Mouse (Mus musculus) kidney, embryonic 14.5 days (tissue): Measurements from ENCODE around the gene Mthfsl. TPM values are rescaled to one million over a fixed set of nuclear protein-coding genes. Genes with fewer than 3 reads are reported as not detected.
A peak's percentile ranks its signal among the peaks of the same experiment; 100 is the strongest.
"Not testable (repeated sequence)": the region's sequence is repeated elsewhere in the genome, so short reads cannot be mapped to it uniquely, and the experiment has no call there.

Source experiments
- ATAC-seq: fragments of 200-750 bp; cut with Nextera tagmentation; 2 replicates; pipeline ENCODE4 v1.8.0; 2017; ENCODE audit warnings: moderate number of reproducible peaks, mild to moderate bottlenecking, moderate TSS enrichment, moderate library complexity; ENCODE audit not compliant: low FRiP score, low TSS enrichment
- H3K27ac ChIP-seq: fragments of 300-500 bp; sonication (generic); 2 replicates; pipeline ENCODE4 v1.5.1; 2014; ENCODE audit warnings: low read depth, mild to moderate bottlenecking, low read length, moderate library complexity, mixed read lengths
- H3K27me3 ChIP-seq: fragments of 300-500 bp; sonication (generic); 2 replicates; pipeline ENCODE4 v1.6.1; 2014; ENCODE audit warnings: mild to moderate bottlenecking, low read length; ENCODE audit not compliant: control insufficient read depth, insufficient read depth
- H3K36me3 ChIP-seq: fragments of 300-500 bp; sonication (generic); 2 replicates; pipeline ENCODE4 v1.6.1; 2014; ENCODE audit warnings: low read length, mixed read lengths; ENCODE audit not compliant: control insufficient read depth, insufficient read depth
- H3K4me1 ChIP-seq: fragments of 300-500 bp; sonication (generic); 2 replicates; pipeline ENCODE4 v1.6.1; 2014; ENCODE audit warnings: low read length, mixed read lengths; ENCODE audit not compliant: control insufficient read depth, insufficient read depth
- H3K4me2 ChIP-seq: fragments of 300-500 bp; sonication (generic); replicated peaks from 2 replicates; pipeline ENCODE4 v1.6.1; 2014; ENCODE audit warnings: low read depth, mild to moderate bottlenecking, low read length
- H3K4me3 ChIP-seq: fragments of 300-500 bp; sonication (generic); 2 replicates; pipeline ENCODE4 v1.5.1; 2014; ENCODE audit warnings: mild to moderate bottlenecking, low read length
- H3K9ac ChIP-seq: fragments of 300-500 bp; sonication (generic); 2 replicates; pipeline ENCODE4 v1.6.1; 2014; ENCODE audit warnings: low read depth, mild to moderate bottlenecking, low read length, moderate library complexity
- H3K9me3 ChIP-seq: fragments of 300-500 bp; sonication (generic); 2 replicates; pipeline ENCODE4 v1.6.1; 2016; ENCODE audit warnings: low read length; ENCODE audit not compliant: control insufficient read depth
- WGBS: fragments of 180-500 bp; shearing (Covaris S2); extraction: QIAGEN DNeasy Blood & Tissue Kit; methylation state at CpG from one replicate; pipeline ENCODE4 v1.1.7; 2014; 5-methylcytosine and 5-hydroxymethylcytosine counted together
- polyA plus RNA-seq: library from polyadenylated mRNA; unstranded; fragments of >200 nt; fragmentation: Nextera tagmentation; extraction: Ambion mirVana; gene quantifications from 2 replicates; pipeline ENCODE4 v1.2.1, GENCODE M21; 2014

The Mthfsl gene
- polyA plus RNA-seq, 1 experiment from 2014 or later, result 39.1 TPM

DNA sequence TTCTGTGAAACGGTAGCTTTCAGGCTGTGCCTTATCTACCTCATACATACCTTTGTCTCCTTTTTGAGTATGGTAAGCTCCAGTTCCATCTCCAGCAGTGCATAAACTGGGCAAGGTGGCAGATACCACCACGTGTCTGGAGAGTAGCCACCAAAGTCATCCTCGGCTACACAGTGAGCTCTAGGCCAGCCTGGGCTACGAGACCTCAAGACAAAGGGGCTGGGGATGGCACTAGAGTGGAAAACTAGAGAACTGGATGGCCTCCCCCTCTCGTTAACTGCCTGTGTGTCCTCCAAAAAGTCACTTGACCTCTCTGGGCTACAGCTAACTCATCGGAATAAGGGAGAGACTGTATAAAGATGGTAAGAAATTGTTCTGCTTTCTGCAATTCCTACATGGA lies 10.8 kb downstream of the Mthfsl start:
- Histone ChIP-seq H3K27ac (no peak overlapping the region), H3K9me3 (no peaks in the 10 kb centered on the region), H3K4me3 (no peak overlapping the region), H3K4me1 (no peaks in the 10 kb centered on the region), H3K4me2 (no peak overlapping the region), H3K36me3 (no peaks in the 10 kb centered on the region), H3K27me3 (no peaks in the 10 kb centered on the region), H3K9ac (no peak overlapping the region)
- WGBS, result 83% methylated on average over 6 of the region's 6 CpGs
- no peak for ATAC-seq

DNA sequence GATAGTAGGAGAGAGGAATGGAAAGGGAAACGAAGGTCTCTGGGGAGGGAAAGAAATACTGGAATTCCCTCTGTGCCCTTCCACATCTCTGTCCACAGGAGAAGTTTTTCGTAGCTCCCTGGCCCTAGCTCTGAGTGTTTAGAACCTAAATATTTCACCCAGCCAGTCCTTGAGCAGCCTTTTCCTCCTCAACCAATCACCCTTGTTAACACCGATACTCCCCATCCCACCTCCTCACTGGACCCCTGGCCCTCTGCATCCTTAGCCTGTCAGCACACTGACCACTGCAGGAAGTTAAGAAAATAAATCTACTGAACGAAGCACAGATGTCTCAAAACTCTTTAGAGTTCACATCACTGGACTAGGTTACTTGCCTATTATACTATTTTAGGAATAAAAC lies 13.4 kb downstream of the Mthfsl start:
- ATAC-seq, result peak; percentile 24; the same call in 1 of the 2 replicates
- 53% methylated on average over 4 of the region's 4 CpGs for WGBS
- no peak overlapping the region for H3K27ac ChIP-seq
- no peak overlapping the region for H3K4me2 ChIP-seq
- no peak overlapping the region for H3K4me3 ChIP-seq
- H3K9ac ChIP-seq, result no peak overlapping the region
- no peaks in the 10 kb centered on the region for H3K4me1 ChIP-seq
- no peaks in the 10 kb centered on the region for H3K27me3 ChIP-seq
- H3K36me3 ChIP-seq, result no peaks in the 10 kb centered on the region
- no peaks in the 10 kb centered on the region for H3K9me3 ChIP-seq

DNA sequence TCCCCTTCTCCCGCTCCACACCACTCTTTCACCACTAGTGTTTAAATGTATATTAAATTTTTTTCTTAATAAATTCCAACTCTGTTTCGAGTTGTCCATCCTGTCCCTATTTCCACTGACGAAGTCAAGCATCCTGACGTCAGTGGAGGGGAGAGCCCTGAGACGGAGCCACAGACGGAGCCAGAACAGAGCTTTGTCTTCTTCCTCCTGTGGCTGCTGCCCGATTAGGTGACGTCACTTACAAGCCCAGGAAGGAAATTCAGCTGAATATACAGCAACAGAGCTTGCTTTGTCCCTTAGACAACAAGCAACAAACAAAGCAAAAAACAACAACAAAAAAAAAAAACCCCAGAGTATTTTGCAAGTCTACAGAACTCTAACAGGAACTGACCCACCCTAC lies 14.9 kb downstream of the Mthfsl start:
- not testable (repeated sequence) for H3K4me3 ChIP-seq, ATAC-seq, H3K27me3 ChIP-seq, H3K36me3 ChIP-seq, H3K4me1 ChIP-seq, H3K9ac ChIP-seq, H3K27ac ChIP-seq, H3K4me2 ChIP-seq, H3K9me3 ChIP-seq
- WGBS, result 84% methylated on average over 8 of the region's 8 CpGs

DNA sequence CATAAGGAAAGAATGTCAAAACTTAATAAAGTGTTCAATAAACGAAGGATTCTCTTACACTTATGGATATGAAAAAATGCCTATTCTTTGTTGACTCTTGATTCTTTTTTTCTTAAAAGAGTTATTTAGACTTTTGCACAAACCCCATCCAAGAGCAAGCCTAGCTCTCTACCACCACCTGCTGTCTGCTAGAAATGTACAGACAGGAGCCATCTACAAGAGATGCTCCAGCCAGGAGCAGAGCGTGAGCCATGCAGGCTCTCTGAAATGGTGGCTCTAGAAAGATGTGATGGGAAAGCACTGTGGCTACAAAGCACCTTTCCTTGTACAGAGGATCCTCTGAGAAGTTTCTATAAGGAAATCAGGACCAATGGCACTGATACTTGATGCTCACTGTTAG lies 21.4 kb downstream of the Mthfsl start:
- not testable (repeated sequence) for H3K27ac ChIP-seq, H3K4me3 ChIP-seq, H3K4me2 ChIP-seq, H3K27me3 ChIP-seq, H3K4me1 ChIP-seq, H3K9ac ChIP-seq, H3K9me3 ChIP-seq, ATAC-seq, H3K36me3 ChIP-seq
- no CpG with 5 or more reads among the region's 2 CpGs for WGBS

DNA sequence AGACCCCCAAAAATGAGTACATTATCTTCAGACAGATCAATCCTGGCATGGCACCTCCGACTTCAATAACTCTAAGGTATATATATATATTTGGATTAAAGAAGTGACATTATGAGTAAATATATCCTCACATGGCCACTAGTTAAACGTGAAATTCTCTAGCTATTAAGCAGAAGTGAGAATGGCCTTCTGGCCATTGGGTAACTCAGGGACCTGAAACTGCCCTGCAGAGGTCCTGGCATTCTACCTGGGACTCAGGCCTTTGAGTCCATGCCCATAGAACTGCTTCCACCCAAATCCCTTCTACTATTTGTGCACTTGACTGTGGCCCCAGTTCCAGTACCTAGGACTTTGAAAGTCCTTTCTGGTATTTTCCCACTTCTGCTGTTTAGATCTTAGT lies 28.8 kb downstream of the Mthfsl start:
- H3K27me3 ChIP-seq, H3K36me3 ChIP-seq, H3K9me3 ChIP-seq, H3K4me2 ChIP-seq, H3K9ac ChIP-seq, H3K4me1 ChIP-seq, H3K27ac ChIP-seq, H3K4me3 ChIP-seq, ATAC-seq: not testable (repeated sequence)
- WGBS, result 86% methylated on average over 2 of the region's 2 CpGs

DNA sequence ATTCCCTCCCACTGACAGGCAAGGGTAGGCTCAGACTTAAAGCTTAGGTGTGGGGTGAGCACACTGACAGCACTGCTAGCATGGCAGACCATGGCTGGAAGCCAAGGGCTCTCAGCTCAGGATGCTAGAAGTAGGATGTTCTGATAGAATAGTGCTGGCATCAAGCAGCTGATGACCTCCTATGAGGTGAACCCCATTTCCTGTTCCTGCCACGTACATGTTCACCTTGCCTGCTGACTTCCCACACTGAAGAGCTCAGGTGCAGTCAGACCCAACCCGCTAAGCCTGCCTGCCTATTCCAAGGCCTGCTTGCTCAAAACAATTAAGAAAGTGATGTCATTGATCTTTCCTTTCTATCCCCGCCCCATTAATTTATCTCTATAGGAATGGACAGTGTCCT lies 30.6 kb downstream of the Mthfsl start:
- H3K36me3 ChIP-seq, H3K27ac ChIP-seq, H3K4me1 ChIP-seq, H3K27me3 ChIP-seq, H3K4me3 ChIP-seq, H3K4me2 ChIP-seq, H3K9ac ChIP-seq, ATAC-seq, H3K9me3 ChIP-seq: not testable (repeated sequence)
- 77% methylated on average over 3 of the region's 3 CpGs for WGBS

DNA sequence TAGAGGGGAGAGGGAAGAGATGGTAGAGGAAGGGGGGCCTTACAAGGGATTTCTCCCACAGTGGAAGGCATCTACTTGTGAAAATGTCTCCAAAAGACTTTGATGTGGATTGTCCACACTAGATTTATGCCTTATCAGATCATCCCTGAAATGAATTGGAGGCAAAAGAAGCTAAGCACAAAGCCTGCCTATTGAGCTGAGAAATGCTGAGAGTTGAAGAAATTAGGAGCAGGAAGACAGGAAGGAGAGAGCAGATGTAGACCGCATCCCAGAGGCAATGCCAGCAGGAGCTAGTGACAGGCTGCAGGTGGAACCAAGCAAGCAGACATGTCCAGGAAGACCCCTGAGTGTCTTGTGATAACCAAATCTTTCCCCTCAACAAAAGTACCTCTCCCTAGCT lies 33.4 kb downstream of the Mthfsl start:
- ATAC-seq, H3K27ac ChIP-seq, H3K4me1 ChIP-seq, H3K4me3 ChIP-seq, H3K27me3 ChIP-seq, H3K9me3 ChIP-seq, H3K9ac ChIP-seq, H3K36me3 ChIP-seq, H3K4me2 ChIP-seq: not testable (repeated sequence)
- 100% methylated on average over 1 of the region's 1 CpGs for WGBS

DNA sequence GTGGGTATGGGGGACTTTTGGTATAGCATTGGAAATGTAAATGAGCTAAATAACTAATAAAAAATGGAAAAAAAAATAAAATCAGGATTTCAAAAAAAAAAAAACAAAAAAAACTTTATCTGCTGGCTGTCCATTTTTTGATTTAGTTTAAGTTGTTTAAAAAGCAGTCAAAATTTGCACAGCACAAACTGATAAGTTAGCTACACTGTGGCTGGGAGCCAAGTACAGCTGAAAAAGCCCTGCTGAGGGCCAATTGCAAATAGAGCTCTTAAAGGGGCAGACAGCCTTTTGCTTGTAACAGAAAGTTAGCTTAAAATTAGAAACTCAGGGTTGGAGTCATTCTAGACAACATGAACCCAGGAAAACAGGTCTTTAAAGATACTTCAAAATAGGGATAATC lies 61.8 kb downstream of the Mthfsl start:
- not testable (repeated sequence) for H3K27ac ChIP-seq, H3K9me3 ChIP-seq, H3K4me3 ChIP-seq, H3K36me3 ChIP-seq, H3K4me2 ChIP-seq, H3K27me3 ChIP-seq, ATAC-seq, H3K4me1 ChIP-seq, H3K9ac ChIP-seq

DNA sequence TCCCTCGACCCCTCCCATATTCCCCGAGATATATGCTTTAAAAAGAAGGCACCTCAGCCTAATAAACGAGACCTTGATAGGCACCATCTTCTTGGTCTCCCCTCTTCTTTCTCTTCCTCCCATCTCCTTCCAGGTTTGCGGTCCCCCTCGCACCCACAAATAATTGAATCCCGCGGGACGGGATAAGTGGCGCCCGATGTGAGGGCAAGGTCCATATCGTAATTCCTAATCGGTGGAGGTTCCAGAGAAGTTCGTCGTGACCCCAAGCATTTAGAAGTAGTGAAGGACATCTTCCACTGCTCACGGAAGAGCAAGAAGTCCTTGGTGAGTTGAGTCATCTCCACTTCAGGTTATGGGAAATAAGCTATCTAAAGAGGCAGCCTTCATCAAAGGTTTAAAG lies 69.4 kb downstream of the Mthfsl start:
- not testable (repeated sequence) for ATAC-seq, H3K27ac ChIP-seq, H3K9me3 ChIP-seq, H3K4me2 ChIP-seq, H3K36me3 ChIP-seq, H3K4me1 ChIP-seq, H3K27me3 ChIP-seq, H3K9ac ChIP-seq, H3K4me3 ChIP-seq
- 95% methylated on average over 11 of the region's 15 CpGs for WGBS
